Mouse (Mus musculus) liver, postnatal 0 days (tissue): ENCODE data around the gene Slc25a27. TPM values are rescaled to one million over a fixed set of nuclear protein-coding genes. Genes with fewer than 3 reads are reported as not detected.

Experiments used
- ATAC-seq: fragments of 200-750 bp; cut with Nextera tagmentation; 2 replicates; pipeline ENCODE4 v1.8.0; 2017; ENCODE audit warnings: mild to moderate bottlenecking, moderate library complexity
- DNase-seq: peaks from one replicate; pipeline ENCODE4 v3.0.0-alpha.2; 2016
- H3K27ac ChIP-seq: fragments of 300-500 bp; sonication (generic); 2 replicates; pipeline ENCODE4 v1.5.1; 2014; ENCODE audit warnings: antibody characterized with exemption, moderate library complexity, mild to moderate bottlenecking, low read depth
- H3K27me3 ChIP-seq: fragments of 300-500 bp; sonication (generic); 2 replicates; pipeline ENCODE4 v1.6.1; 2014; ENCODE audit warnings: low read length, control low read depth, mixed read lengths; ENCODE audit not compliant: insufficient read depth
- H3K36me3 ChIP-seq: fragments of 300-500 bp; sonication (generic); replicated peaks from 2 replicates; pipeline ENCODE4 v1.6.1; 2014; ENCODE audit warnings: mild to moderate bottlenecking, control low read depth, low read length, moderate library complexity, mixed read lengths; ENCODE audit not compliant: insufficient read depth
- H3K4me1 ChIP-seq: fragments of 300-500 bp; sonication (generic); 2 replicates; pipeline ENCODE4 v1.6.1; 2014; ENCODE audit warnings: antibody characterized with exemption, mild to moderate bottlenecking, control low read depth; ENCODE audit not compliant: insufficient read depth
- H3K4me2 ChIP-seq: fragments of 300-500 bp; sonication (generic); 2 replicates; pipeline ENCODE4 v1.6.1; 2014; ENCODE audit warnings: low read depth, mild to moderate bottlenecking, low read length, moderate library complexity, mixed read lengths
- H3K4me3 ChIP-seq: fragments of 300-500 bp; sonication (generic); 2 replicates; pipeline ENCODE4 v1.5.1; 2014; ENCODE audit warnings: low read depth, low read length
- H3K9ac ChIP-seq: fragments of 300-500 bp; sonication (generic); replicated peaks from 2 replicates; pipeline ENCODE4 v1.6.1; 2014; ENCODE audit warnings: mild to moderate bottlenecking, moderate library complexity
- H3K9me3 ChIP-seq: fragments of 300-500 bp; sonication (generic); 2 replicates; pipeline ENCODE4 v1.6.1; 2016; ENCODE audit warnings: mild to moderate bottlenecking, control low read depth, low read length, mixed read lengths
- CTCF ChIP-seq: sonication (generic); IDR thresholded peaks from 2 replicates; pipeline ENCODE4 v1.5.1; 2016; ENCODE audit warnings: antibody characterized with exemption, low read depth
- EP300 ChIP-seq: IDR thresholded peaks from 2 replicates; pipeline ENCODE4 v1.6.1; 2016; ENCODE audit warnings: antibody characterized with exemption, low read depth, mild to moderate bottlenecking
- WGBS: fragments of 180-500 bp; shearing (Covaris S2); extraction: QIAGEN DNeasy Blood & Tissue Kit; methylation state at CpG from one replicate; pipeline ENCODE4 v1.1.7; 2014; ENCODE audit not compliant: insufficient replicate concordance; 5-methylcytosine and 5-hydroxymethylcytosine counted together
- polyA plus RNA-seq: library from polyadenylated mRNA; unstranded; fragments of >200 nt; fragmentation: Nextera tagmentation; extraction: Ambion mirVana; gene quantifications from 2 replicates; pipeline ENCODE4 v1.2.1, GENCODE M21; 2015

Slc25a27 gene
- polyA plus RNA-seq: 1.5 and 1.8 TPM in 2 replicates

GRCm38 (mm10) chr17:43666576-43667289 is at the start of gene Slc25a27:
Slc25a27 (minus strand) TSS chr17:43667214.
- Histone ChIP-seq H3K27ac (peak within 1 kb of the TSS; percentile 91), H3K9ac (peak within 1 kb of the TSS; percentile 66), H3K36me3 (no peaks in the 10 kb centered on the region), H3K4me2 (peak within 1 kb of the TSS; percentile 95), H3K4me3 (peak within 1 kb of the TSS; percentile 68), H3K27me3 (no peaks in the 10 kb centered on the region), H3K9me3 (no peaks in the 10 kb centered on the region), H3K4me1 (peaks cover 10% of the 10 kb centered on the region)
- TF ChIP-seq EP300 (no peak), CTCF (no peak; the same call in 1 of the 2 replicates)
- peak; percentile 86 for DNase-seq
- ATAC-seq: peak; percentile 93
- 1% methylated on average over 39 of the region's 41 CpGs for WGBS

GRCm38 (mm10) chr17:43716601-43717000 is 49.6 kb upstream of the Slc25a27 start:
- Histone ChIP-seq H3K4me2 (no peak overlapping the region), H3K9ac (no peak overlapping the region), H3K27me3 (no peaks in the 10 kb centered on the region), H3K27ac (no peak overlapping the region), H3K4me3 (no peak overlapping the region), H3K36me3 (peaks cover 3% of the 10 kb centered on the region; the same call in 1 of the 2 replicates), H3K9me3 (no peaks in the 10 kb centered on the region), H3K4me1 (no peaks in the 10 kb centered on the region)
- no peak for ATAC-seq
- no peak for TF ChIP-seq EP300
- TF ChIP-seq CTCF: no peak
- WGBS: 59% methylated on average over 7 of the region's 7 CpGs
- DNase-seq: no peak

GRCm38 (mm10) chr17:43714191-43714590 is 47.2 kb upstream of the Slc25a27 start:
- TF ChIP-seq CTCF (no peak), EP300 (no peak)
- H3K27ac ChIP-seq: no peak overlapping the region
- H3K9ac ChIP-seq: no peak overlapping the region
- DNase-seq (no peak), ATAC-seq (no peak)
- H3K9me3 ChIP-seq: no peaks in the 10 kb centered on the region
- no peaks in the 10 kb centered on the region for H3K4me1 ChIP-seq
- peaks cover 3% of the 10 kb centered on the region for H3K36me3 ChIP-seq
- no peaks in the 10 kb centered on the region for H3K27me3 ChIP-seq
- 69% methylated on average over 3 of the region's 3 CpGs for WGBS
- no peak overlapping the region for H3K4me2 ChIP-seq
- H3K4me3 ChIP-seq: no peak overlapping the region

- 80% methylated on average over 7 of the region's 7 CpGs for WGBS
- no peaks in the 10 kb centered on the region for H3K4me1 ChIP-seq
Observed at GRCm38 (mm10) chr17:43711557-43712352, 44.7 kb upstream of the Slc25a27 start.

GRCm38 (mm10) chr17:43707254-43707653 is 40.2 kb upstream of the Slc25a27 start:
- Histone ChIP-seq H3K4me1 (no peaks in the 10 kb centered on the region), H3K27ac (no peak overlapping the region), H3K9ac (no peak overlapping the region), H3K4me3 (no peak overlapping the region), H3K9me3 (no peaks in the 10 kb centered on the region), H3K4me2 (no peak overlapping the region), H3K27me3 (no peaks in the 10 kb centered on the region), H3K36me3 (peaks cover 19% of the 10 kb centered on the region; the same call in 1 of the 2 replicates)
- WGBS: 75% methylated on average over 3 of the region's 3 CpGs
- no peak for TF ChIP-seq EP300
- TF ChIP-seq CTCF: no peak; the same call in 1 of the 2 replicates
- DNase-seq: no peak
- ATAC-seq: no peak

More at GRCm38 (mm10) chr17:43711557-43712352, 44.7 kb upstream of the Slc25a27 start:
- DNase-seq (no peak), ATAC-seq (no peak)
- TF ChIP-seq EP300 (no peak), CTCF (no peak)
- no peak overlapping the region for H3K4me3 ChIP-seq
- no peak overlapping the region for H3K9ac ChIP-seq
- no peak overlapping the region for H3K4me2 ChIP-seq
- H3K36me3 ChIP-seq: peaks cover 10% of the 10 kb centered on the region
- no peaks in the 10 kb centered on the region for H3K27me3 ChIP-seq
- no peaks in the 10 kb centered on the region for H3K9me3 ChIP-seq
- H3K27ac ChIP-seq: no peak overlapping the region

GRCm38 (mm10) chr17:43706749-43707148 is 39.7 kb upstream of the Slc25a27 start:
- no peak overlapping the region for H3K9ac ChIP-seq
- ATAC-seq (no peak), DNase-seq (no peak)
- no peaks in the 10 kb centered on the region for H3K27me3 ChIP-seq
- H3K27ac ChIP-seq: no peak overlapping the region
- peaks cover 20% of the 10 kb centered on the region; the same call in 1 of the 2 replicates for H3K36me3 ChIP-seq
- H3K4me3 ChIP-seq: no peak overlapping the region
- no peak overlapping the region for H3K4me2 ChIP-seq
- no peaks in the 10 kb centered on the region for H3K9me3 ChIP-seq
- WGBS: 79% methylated on average over 3 of the region's 3 CpGs
- H3K4me1 ChIP-seq: no peaks in the 10 kb centered on the region
- TF ChIP-seq CTCF (no peak), EP300 (no peak)
